Mouse (Mus musculus): Measurements from ENCODE around the gene Adgrf3.

DNA sequence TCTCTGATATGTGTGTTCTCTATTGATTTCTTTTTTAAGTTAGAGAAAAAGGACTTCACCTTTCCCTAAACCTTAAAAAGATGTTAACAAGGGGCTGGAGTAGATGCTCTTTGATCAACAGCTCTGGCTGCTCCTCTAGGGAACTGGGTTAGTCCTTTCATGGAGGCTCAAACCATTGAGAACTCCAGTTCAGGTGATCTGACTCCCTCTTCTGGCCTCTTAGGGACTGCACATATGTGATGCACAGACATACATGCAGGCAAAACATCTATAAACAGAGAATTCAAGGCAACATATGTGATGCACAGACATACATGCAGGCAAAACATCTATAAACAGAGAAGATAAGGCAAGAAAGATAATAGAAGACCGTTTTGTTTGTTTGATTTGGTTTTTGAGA is 13.1 kb downstream of the Adgrf3 start:
- TF ChIP-seq CTCF (IDR thresholded peaks at IDR 0.05; ENCODE audit: low read depth, low read length) (no peak), POLR2A (IDR thresholded peaks at IDR 0.05; ENCODE audit: borderline replicate concordance, low read depth, low read length) (no peak)

All from bone marrow macrophage, adult 2 months (primary cell).